Mouse (Mus musculus): ENCODE results near the gene Ick.

- no peak for TF ChIP-seq MYOG (IDR thresholded peaks at IDR 0.05; ENCODE audit: control insufficient read depth in 1 of 3, insufficient read depth in 1 of 3, insufficient read length in 2 of 3, low read depth in 2 of 3)
- TF ChIP-seq POLR2A (IDR thresholded peaks at IDR 0.05; ENCODE audit: insufficient read length, low read depth), result no peak
- TF ChIP-seq E2F4 (IDR thresholded peaks at IDR 0.05; ENCODE audit: insufficient read depth), result no peak
- TF ChIP-seq TCF12 (IDR thresholded peaks at IDR 0.05; ENCODE audit: insufficient read depth, poor library complexity, severe bottlenecking), result no peak
- no peak for TF ChIP-seq MAX (IDR thresholded peaks at IDR 0.05; ENCODE audit: low read depth)
These were observed 100.0 kb downstream of the Ick start for GRCm38 (mm10) chr9:78208956-78209355.

Data from myocyte (in vitro differentiated cells).